Mouse (Mus musculus): ENCODE data around the gene Senp3.
"Not testable (repeated sequence)": the region's sequence is repeated elsewhere in the genome, so short reads cannot be mapped to it uniquely, and the experiment has no call there.

Gene Senp3

DNA sequence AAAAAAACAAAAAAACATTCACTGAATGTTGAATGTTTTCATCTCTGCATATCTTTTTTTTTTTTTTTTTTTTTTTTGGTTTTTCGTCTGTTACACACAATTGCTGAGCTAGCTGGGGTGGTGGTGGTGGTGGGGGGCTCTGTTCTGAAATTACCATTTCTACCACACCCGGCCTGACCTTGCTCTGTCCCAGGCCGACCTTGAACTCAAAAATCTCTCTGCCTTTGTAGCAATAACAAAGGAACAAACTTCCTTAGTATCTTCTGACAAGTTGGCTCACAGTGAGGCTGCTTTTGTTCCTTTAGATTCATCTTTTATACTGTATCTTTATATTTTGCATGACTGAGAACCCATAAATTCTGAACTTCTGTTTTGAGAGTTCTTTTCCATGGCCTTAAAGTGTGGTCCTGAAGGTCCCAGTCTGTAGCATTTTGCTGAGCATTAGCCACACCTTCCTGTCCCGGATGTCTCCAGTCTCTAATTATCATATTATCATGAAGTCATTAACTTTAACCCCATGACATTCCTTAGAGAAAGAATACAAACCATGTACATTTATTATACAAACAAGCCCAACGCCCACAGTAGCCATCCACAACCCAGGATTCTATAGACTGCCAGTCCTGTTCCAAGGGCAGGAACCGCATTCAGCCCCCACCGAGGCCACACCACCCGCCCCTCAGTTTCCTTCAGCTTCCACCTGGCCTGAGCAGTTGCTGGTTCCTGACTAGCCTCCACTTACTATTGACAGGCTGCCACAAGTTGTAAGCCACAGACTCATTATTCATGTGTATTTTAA is 22.1 kb upstream of the Senp3 start:
- DNase-seq, result no peak

GRCm38 (mm10) chr11:69703381-69703780 is 21.5 kb upstream of the Senp3 start:
- DNase-seq, result not testable (repeated sequence)

- DNase-seq, result not testable (repeated sequence)
Observed at GRCm38 (mm10) chr11:69702886-69703285, 21.0 kb upstream of the Senp3 start.

- DNase-seq, result no peak
Observed at GRCm38 (mm10) chr11:69699595-69699994, 17.7 kb upstream of the Senp3 start.

DNA sequence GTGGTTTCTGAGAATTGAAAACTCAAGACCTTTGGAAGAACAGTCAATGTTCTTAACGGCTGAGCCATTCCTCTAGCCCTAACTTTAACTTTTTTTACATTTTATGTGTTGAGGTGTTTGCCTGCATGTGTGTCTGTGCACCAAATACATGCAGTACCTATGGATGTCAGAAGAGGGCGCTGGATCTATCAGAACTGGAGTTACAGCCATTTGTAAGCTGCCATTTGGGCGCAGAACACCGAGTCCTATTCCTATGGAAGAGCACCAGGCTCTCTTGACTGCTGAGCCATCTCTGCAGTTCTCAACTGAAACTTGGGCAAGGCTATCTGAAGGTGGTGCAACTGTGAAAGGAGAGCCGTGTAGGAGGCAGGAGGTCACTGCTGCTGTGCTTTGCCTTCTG is 16.7 kb upstream of the Senp3 start:
- no peak for DNase-seq

- DNase-seq, result no peak
Observed at GRCm38 (mm10) chr11:69697396-69697795, 15.5 kb upstream of the Senp3 start.

DNA sequence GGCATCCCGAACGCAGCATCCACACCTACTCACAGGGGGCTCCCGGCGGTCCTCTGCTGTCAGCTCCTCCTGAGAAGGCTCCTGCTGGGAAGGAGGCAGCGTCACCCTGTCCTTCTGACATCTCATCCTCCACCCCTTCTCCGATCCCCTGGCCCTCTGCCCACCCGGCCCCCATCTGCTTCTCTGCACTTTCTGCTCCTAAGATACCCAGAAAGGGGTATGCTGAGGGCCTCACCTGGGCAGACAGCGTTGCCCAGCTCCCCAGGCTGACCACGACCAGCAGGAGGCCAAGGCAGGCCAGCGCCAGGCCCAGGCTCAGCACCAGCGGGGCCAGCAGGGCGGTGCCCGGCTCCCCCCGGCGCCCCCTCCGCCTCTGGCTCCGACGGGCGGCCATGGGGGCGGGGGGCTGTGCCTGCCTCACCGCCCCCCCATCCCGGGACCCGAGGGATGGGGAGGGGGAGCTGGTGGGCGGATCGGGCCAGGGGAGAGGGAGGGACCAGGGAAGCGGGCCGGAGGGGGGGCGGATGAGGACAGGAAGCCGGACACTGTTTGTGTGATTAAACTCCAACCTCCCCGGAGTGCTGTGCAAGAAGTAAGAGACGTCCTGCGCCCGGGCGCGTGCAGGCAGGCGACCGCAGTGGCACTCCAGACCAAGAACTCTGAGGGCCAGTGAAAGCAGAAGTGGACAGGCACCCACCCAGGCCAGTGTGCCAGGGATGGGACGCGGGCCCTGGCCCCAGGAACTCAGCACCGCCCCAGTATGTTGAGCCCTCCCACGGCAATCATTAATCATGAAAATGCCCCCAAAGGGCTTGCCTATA is 13.7 kb upstream of the Senp3 start, which contains the start of the genes Tnfsf12 and Tnfsfm13:
TSS of gene Tnfsf12 (minus strand) at position 489 of the 821 bp plus-strand sequence.
TSS of gene Tnfsfm13 (minus strand) at position 738 of the 821 bp plus-strand sequence.
- DNase-seq, result peak; percentile 82 to 85

DNA sequence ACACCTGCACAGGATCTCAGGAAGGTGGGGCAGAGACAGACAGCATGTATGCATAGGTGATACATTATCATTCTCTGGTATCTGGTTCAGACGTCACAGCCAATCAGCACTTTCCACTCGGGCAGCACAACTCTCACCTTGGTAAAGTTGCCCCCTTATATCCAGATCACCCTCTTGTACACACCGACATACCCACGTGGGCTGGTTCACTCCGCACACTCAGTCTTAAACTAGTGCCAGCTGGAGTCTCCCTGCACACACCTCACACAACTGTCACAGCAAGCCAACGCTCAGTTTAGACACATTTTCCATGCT is 13.1 kb upstream of the Senp3 start:
- DNase-seq, result no peak

DNA sequence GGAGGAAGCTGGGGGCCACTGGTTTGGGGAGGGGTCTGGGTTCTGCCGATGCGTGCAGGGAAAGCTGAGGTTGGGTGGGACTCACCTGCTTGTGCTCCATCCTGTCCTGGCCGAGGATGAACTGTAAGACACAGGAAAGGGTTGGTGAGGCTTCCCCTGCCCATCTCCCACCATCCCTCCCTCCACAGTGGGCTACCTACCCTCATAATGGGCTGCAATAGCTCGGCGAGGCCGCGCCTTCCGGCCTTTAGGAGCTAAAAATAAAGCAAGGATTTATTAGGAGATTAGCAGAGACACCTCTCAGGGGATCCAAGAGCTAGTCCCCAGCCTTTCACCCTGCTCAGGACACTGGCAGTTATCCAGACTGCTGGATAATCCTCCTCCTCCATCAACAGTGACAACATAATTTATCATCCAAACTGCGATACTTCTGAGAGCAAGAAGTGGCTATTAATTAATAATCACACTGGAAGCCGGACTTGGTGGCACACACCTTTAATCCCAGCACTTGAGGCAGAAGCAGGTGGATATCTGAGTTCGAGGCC is 11.6 kb upstream of the Senp3 start:
- DNase-seq, result no peak

- no peak for DNase-seq
Observed at GRCm38 (mm10) chr11:69692863-69693262, 11.0 kb upstream of the Senp3 start.

DNA sequence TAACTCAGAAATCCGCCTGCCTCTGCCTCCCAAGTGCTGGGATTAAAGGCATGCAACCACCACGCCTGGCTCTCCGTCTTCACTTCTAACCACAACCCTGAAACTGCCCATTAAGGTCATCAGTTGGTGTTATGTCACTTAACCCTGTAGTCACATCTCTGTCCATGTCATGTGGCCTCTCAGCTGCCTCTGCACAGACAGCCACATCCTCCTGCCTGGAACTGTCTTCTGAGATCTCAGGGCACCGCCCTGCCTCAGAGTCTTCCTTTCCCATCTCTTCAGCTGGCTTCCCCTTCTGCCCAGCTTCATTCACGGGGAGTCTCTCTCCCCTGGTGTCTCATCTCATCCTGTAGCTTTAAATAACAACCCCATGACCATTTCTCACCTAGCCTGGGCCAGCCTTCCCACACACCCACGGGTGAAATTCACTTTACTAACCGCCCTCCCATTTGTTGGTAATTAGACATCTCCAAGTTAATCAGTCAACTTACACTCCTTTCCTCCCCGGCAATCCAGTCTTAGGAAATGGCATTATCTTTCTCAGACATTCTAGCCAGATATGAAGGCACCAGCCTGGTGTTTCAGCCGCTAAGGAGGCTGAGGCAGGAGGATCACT is 10.4 kb upstream of the Senp3 start:
- peak; percentile 41 to 48 for DNase-seq

DNA sequence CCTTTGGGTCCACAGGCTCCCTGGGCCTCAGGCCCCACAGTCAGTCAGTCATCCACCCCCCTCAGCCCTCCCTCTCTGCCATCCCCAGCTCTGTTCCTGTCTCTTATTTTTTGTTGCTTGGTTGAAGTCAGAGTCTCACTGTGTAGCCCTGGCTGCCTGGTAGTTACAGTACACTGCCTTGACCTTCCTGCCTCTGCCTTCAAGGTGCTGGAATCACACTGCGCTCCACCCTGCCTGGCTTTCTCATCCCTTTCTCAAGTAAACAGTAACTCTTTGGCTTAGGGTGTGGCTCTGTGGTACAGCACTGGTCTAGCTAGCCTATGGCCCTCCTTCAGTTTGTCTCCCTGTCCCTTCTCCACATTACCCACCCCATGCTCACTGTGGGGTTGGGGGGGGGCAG is 8.0 kb upstream of the Senp3 start:
- no peak for DNase-seq

- no peak for DNase-seq
Observed at GRCm38 (mm10) chr11:69687061-69687460, 5.2 kb upstream of the Senp3 start.

- DNase-seq, result peak; percentile 86 to 87
Observed at GRCm38 (mm10) chr11:69686377-69686776, 4.5 kb upstream of the Senp3 start.

GRCm38 (mm10) chr11:69685526-69686148 is 3.8 kb upstream of the Senp3 start, which contains the start of gene Tnfsf13:
Gene Tnfsf13, minus strand, starts transcription at chr11:69685784.
- peak; percentile 88 to 92 for DNase-seq

DNA sequence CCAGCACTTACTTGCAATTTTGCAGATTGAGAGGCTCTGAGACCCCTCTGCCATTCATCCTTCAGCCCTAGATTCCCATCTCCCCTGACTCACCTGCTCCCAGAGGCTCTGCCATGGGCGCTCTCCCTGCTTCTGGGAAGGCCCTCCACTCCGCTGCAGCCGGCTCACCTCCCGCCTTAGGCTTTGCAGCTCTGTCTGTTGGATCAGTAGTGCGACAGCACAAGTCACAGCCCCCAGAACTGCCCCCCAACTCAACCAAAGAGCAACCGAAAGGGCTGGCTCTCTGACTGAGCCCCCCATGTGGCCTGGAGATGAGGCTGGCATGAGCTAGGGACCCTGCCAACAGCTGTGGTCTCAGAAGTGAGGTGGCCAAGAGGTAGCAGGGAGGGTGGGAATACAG is 3.1 kb upstream of the Senp3 start:
- DNase-seq, result no peak

- peak; percentile 75 to 85 for DNase-seq
Observed at GRCm38 (mm10) chr11:69684128-69684745, 2.4 kb upstream of the Senp3 start.

- no peak for DNase-seq
Observed at GRCm38 (mm10) chr11:69683576-69683975, 1.7 kb upstream of the Senp3 start.

GRCm38 (mm10) chr11:69682840-69683533 is 1.1 kb upstream of the Senp3 start:
- DNase-seq, result peak; percentile 90 to 92

- DNase-seq, result no peak
Observed at GRCm38 (mm10) chr11:69682209-69682839, 440 bp upstream of the Senp3 start.

All from lung, adult 18-20 months (tissue).